Mouse (Mus musculus): ENCODE measurements around the gene Magea8. TPM values are rescaled to one million over a fixed set of nuclear protein-coding genes. Genes with fewer than 3 reads are reported as not detected.
"Not testable (repeated sequence)": the region's sequence is repeated elsewhere in the genome, so short reads cannot be mapped to it uniquely, and the experiment has no call there.

Gene Magea8
- not detected in 2 replicates for polyA plus RNA-seq (2011; ENCODE audit: insufficient read depth, insufficient read length, low read depth, missing spikeins)

DNA sequence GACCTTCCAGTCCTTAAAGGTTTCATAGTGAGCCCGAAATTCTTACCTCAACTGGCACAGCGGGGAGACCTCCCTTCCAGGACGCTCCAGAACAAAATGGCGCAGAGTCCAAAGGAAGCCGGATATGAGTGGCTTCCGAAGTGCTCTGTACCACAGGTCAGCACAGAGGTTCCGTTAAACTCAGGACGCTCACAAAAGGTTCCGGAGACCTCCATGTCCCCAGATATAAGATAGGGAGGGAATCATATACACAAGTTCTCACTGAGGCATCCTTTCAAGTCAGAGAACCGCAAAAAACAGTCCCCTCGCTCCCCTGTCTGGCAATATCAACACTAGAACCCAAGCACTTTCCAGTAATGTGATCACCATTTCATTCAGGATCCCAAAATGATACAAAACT lies at the start of gene Magea8:
TSS of gene Magea8 (minus strand) at position 101 of the 400 bp plus-strand sequence.
- H3K27ac ChIP-seq (ENCODE audit: insufficient read depth, low read length); H3K27me3 ChIP-seq (ENCODE audit: control insufficient read depth, insufficient read depth, low read length, poor library complexity, severe bottlenecking); H3K4me3 ChIP-seq (ENCODE audit: low read depth, low read length); H3K36me3 ChIP-seq (ENCODE audit: control insufficient read depth, insufficient read depth, low read length, poor library complexity, severe bottlenecking); H3K9ac ChIP-seq (ENCODE audit: low read depth, poor library complexity, severe bottlenecking); H3K4me1 ChIP-seq (ENCODE audit: control insufficient read depth, insufficient read depth, low read length); H3K9me3 ChIP-seq (replicated peaks; ENCODE audit: control insufficient read depth, insufficient read depth, low read length, poor library complexity, severe bottlenecking): not testable (repeated sequence)

DNA sequence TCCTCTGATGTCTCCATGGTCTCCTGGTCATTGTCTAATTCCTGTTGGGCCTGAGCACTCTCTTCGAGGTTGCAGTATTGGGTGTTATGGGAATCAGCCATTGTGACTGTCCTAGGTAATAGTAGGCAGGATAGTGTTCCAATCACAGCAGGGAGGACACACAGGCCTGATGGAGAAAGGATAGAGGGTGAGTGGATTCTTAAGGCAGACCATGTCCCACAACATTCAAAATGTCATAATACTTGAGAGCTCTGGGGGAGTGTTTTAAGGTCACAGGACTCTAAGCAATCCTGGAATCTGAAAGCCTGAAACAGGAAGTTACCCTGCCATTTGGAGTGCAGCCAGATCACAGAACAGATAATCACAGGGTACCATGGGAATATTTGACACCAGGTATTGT lies 46.2 kb downstream of the Magea8 start, which contains the start of gene Magea3:
TSS of gene Magea3 (minus strand) at position 101 of the 400 bp plus-strand sequence.
- H3K27ac ChIP-seq (ENCODE audit: insufficient read depth, low read length); H3K4me1 ChIP-seq (ENCODE audit: control insufficient read depth, insufficient read depth, low read length); H3K36me3 ChIP-seq (ENCODE audit: control insufficient read depth, insufficient read depth, low read length, poor library complexity, severe bottlenecking); H3K27me3 ChIP-seq (ENCODE audit: control insufficient read depth, insufficient read depth, low read length, poor library complexity, severe bottlenecking); H3K9me3 ChIP-seq (replicated peaks; ENCODE audit: control insufficient read depth, insufficient read depth, low read length, poor library complexity, severe bottlenecking); H3K9ac ChIP-seq (ENCODE audit: low read depth, poor library complexity, severe bottlenecking); H3K4me3 ChIP-seq (ENCODE audit: low read depth, low read length): not testable (repeated sequence)

DNA sequence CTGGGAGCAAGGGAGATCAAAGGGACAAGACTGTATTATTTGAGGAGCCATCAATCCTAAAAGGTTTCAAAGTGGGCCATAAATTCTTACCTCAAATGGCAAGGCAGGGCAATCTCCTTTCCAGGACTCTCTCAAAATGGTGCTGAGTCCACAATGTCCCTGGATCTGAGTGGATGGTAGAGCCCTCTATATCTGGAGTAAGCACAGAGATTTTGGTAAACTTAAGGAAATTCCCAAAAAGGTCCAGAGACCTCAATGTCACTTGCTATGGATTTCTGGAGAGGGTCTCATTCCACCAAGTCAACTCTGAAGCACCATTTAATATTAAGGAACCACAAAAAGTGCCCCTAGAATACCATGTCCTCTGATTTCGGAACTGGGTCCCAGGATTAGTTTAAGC lies 59.8 kb downstream of the Magea8 start, which contains the start of gene Magea6:
TSS of gene Magea6 (minus strand) at position 101 of the 400 bp plus-strand sequence.
- not testable (repeated sequence) for H3K36me3 ChIP-seq (ENCODE audit: control insufficient read depth, insufficient read depth, low read length, poor library complexity, severe bottlenecking); H3K27ac ChIP-seq (ENCODE audit: insufficient read depth, low read length); H3K9me3 ChIP-seq (replicated peaks; ENCODE audit: control insufficient read depth, insufficient read depth, low read length, poor library complexity, severe bottlenecking); H3K27me3 ChIP-seq (ENCODE audit: control insufficient read depth, insufficient read depth, low read length, poor library complexity, severe bottlenecking); H3K4me3 ChIP-seq (ENCODE audit: low read depth, low read length); H3K9ac ChIP-seq (ENCODE audit: low read depth, poor library complexity, severe bottlenecking); H3K4me1 ChIP-seq (ENCODE audit: control insufficient read depth, insufficient read depth, low read length)

Other genes with a start within 250 kb of the Magea8 start
- gene Cldn34b1, start 105.6 kb downstream of the Magea8 start, polyA plus RNA-seq (2011; ENCODE audit: insufficient read depth, insufficient read length, low read depth, missing spikeins): not detected in 2 replicates
- not detected in 2 replicates for gene Magea6, start 59.9 kb downstream of the Magea8 start, polyA plus RNA-seq (2011; ENCODE audit: insufficient read depth, insufficient read length, low read depth, missing spikeins)
- gene Magea3, start 46.3 kb downstream of the Magea8 start, polyA plus RNA-seq (2011; ENCODE audit: insufficient read depth, insufficient read length, low read depth, missing spikeins): not detected in 2 replicates
- not detected in 2 replicates for gene Magea5, start 67.3 kb upstream of the Magea8 start, polyA plus RNA-seq (2011; ENCODE audit: insufficient read depth, insufficient read length, low read depth, missing spikeins)
- not detected in 2 replicates for gene Magea1, start 93.9 kb upstream of the Magea8 start, polyA plus RNA-seq (2011; ENCODE audit: insufficient read depth, insufficient read length, low read depth, missing spikeins)
- not detected in 2 replicates for gene Magea2, start 97.8 kb upstream of the Magea8 start, polyA plus RNA-seq (2011; ENCODE audit: insufficient read depth, insufficient read length, low read depth, missing spikeins)
- not detected in 2 replicates for gene Cldn34b2, start 132.6 kb upstream of the Magea8 start, polyA plus RNA-seq (2011; ENCODE audit: insufficient read depth, insufficient read length, low read depth, missing spikeins)
- 87.9 and 90.1 TPM in 2 replicates for gene Sat1, start 220.6 kb upstream of the Magea8 start, polyA plus RNA-seq (2011; ENCODE audit: insufficient read depth, insufficient read length, low read depth, missing spikeins)